Mouse (Mus musculus): ENCODE measurements around the gene Dync2li1.

DNA sequence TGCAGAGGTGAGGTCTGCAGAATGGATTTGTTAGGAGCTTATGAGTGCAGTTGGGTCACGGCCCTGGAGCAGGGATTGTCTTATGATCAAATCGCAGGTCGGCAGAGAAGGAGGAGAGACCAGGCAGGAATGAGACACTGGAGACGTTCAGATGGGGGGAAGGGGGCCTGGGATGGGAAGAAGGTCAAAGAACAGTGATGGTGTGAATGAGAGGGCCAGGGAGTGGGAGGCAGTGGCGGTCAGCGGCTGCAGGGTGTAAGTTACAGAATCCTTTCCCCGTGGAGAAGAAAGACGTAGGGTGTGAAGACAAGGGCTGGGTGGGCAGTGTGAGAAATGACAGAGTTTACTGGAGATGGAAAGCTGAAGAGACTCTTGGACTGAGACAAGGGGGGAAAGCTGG is 45.5 kb upstream of the Dync2li1 start:
- no peak for TF ChIP-seq EP300 (IDR thresholded peaks at IDR 0.05; ENCODE audit: insufficient read depth, low read depth, low read length)
- no peak for TF ChIP-seq CTCF (IDR thresholded peaks at IDR 0.05)
- TF ChIP-seq POLR2A (IDR thresholded peaks at IDR 0.05; ENCODE audit: insufficient read depth, low read depth, low read length), result no peak

Measured in heart, adult 2 months (tissue).